Mouse (Mus musculus) CH12.LX (cell line): Measurements from ENCODE around the gene Gm10681.
"Not testable (repeated sequence)": the region's sequence is repeated elsewhere in the genome, so short reads cannot be mapped to it uniquely, and the experiment has no call there.

ENCODE experiments used
- CTCF ChIP-seq, 2 experiments: IDR thresholded peaks in 1 of 2; conservative IDR thresholded peaks in 1 of 2; 2 replicates each; pipeline ENCODE4 v1.5.1; 2011 to 2012; ENCODE audit warnings: low read depth in 2 of 2, low read length in 2 of 2, improper control_type of control experiment in 1 of 2, inconsistent platforms in 1 of 2, mild to moderate bottlenecking in 1 of 2, moderate library complexity in 1 of 2
- E2F4 ChIP-seq: IDR thresholded peaks from 2 replicates; pipeline ENCODE4 v1.6.1; 2011; ENCODE audit warnings: low read depth, low read length, improper control_type of control experiment; ENCODE audit not compliant: insufficient replicate concordance
- EP300 ChIP-seq: IDR thresholded peaks from 2 replicates; pipeline ENCODE4 v1.6.1; 2011; ENCODE audit warnings: low read length, improper control_type of control experiment
- GABPA ChIP-seq: IDR thresholded peaks from 2 replicates; pipeline ENCODE4 v1.6.1; 2012; ENCODE audit warnings: low read depth, low read length, improper control_type of control experiment, inconsistent platforms; ENCODE audit not compliant: insufficient replicate concordance
- KAT2A ChIP-seq: IDR thresholded peaks from 2 replicates; pipeline ENCODE4 v1.6.1; 2012; ENCODE audit warnings: low read length, improper control_type of control experiment, inconsistent platforms; ENCODE audit not compliant: insufficient replicate concordance
- MAX ChIP-seq: IDR thresholded peaks from 2 replicates; pipeline ENCODE4 v1.6.1; 2011; ENCODE audit warnings: low read length, improper control_type of control experiment
- MYC ChIP-seq: IDR thresholded peaks from 2 replicates; pipeline ENCODE4 v1.6.1; 2011; ENCODE audit warnings: low read depth, mild to moderate bottlenecking, improper control_type of control experiment, low read length
- NRF1 ChIP-seq: IDR thresholded peaks from 2 replicates; pipeline ENCODE4 v1.6.1; 2014; ENCODE audit warnings: low read depth, mild to moderate bottlenecking, inconsistent platforms, low read length, improper control_type of control experiment, moderate library complexity
- POLR2A ChIP-seq: IDR thresholded peaks from 2 replicates; pipeline ENCODE4 v1.6.1; 2011; ENCODE audit warnings: low read depth, mild to moderate bottlenecking, improper control_type of control experiment, low read length
- TCF12 ChIP-seq: IDR thresholded peaks from 2 replicates; pipeline ENCODE4 v1.6.1; 2014; ENCODE audit warnings: low read depth, mild to moderate bottlenecking, inconsistent platforms, low read length, improper control_type of control experiment
- UBTF ChIP-seq: IDR thresholded peaks from 2 replicates; pipeline ENCODE4 v1.6.1; 2012; ENCODE audit warnings: low read depth, mild to moderate bottlenecking, inconsistent platforms, low read length, improper control_type of control experiment, moderate library complexity
- USF2 ChIP-seq: conservative IDR thresholded peaks from 2 replicates; pipeline ENCODE4 v1.6.1; 2011; ENCODE audit warnings: low read depth, low read length, improper control_type of control experiment
- ZC3H11A ChIP-seq: IDR thresholded peaks from 2 replicates; pipeline ENCODE4 v1.6.1; 2012; ENCODE audit warnings: low read depth, mild to moderate bottlenecking, inconsistent platforms, low read length, improper control_type of control experiment

GRCm38 (mm10) chr3:98564894-98565293 lies 23.7 kb downstream of the Gm10681 start:
- TF ChIP-seq CTCF (conservative IDR thresholded peaks at IDR 0.05 in 1 of 2, IDR thresholded peaks at IDR 0.05 in 1 of 2; ENCODE audit: low read depth in 2 of 2, low read length in 2 of 2); POLR2A; MYC; TCF12; GABPA; EP300; ZC3H11A; E2F4; UBTF; NRF1; MAX; USF2; KAT2A: not testable (repeated sequence)
